Mouse (Mus musculus): ENCODE data around the gene Ovol3.
A peak's percentile ranks its signal among the peaks of the same experiment; 100 is the strongest.
"Not testable (repeated sequence)": the region's sequence is repeated elsewhere in the genome, so short reads cannot be mapped to it uniquely, and the experiment has no call there.

Gene Ovol3

GRCm38 (mm10) chr7:30224206-30224605 is 11.3 kb downstream of the Ovol3 start:
- no peak for DNase-seq (ENCODE audit: low spot score in 2 of 2)

GRCm38 (mm10) chr7:30222205-30222604 is 13.3 kb downstream of the Ovol3 start:
- DNase-seq (ENCODE audit: low spot score in 2 of 2) = no peak

DNA sequence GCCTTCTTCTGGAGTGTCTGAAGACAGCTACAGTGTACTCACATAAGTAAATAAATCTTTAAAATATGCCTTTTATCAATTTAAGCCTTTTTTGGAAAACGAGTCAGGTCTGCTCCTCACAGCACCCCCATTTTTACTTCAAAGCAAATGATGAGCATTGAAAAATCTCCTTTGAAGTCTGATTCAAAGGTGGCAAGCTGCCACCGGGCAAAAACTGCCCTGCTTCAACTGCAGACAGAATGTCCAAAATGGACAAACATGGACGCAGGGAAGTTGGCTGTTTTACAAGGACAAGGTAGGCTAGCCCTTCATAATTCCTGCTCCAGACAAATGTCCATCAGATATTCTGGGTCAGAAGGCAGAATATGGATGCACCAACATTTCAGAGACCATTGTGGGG is 14.1 kb downstream of the Ovol3 start:
- DNase-seq (ENCODE audit: low spot score in 2 of 2) = no peak

GRCm38 (mm10) chr7:30220008-30220356 is 15.5 kb downstream of the Ovol3 start:
- DNase-seq (ENCODE audit: low spot score in 2 of 2) = no peak

- no peak for DNase-seq (ENCODE audit: low spot score in 2 of 2)
Measured at GRCm38 (mm10) chr7:30219293-30220007, 16.1 kb downstream of the Ovol3 start.

GRCm38 (mm10) chr7:30217277-30217676 is 18.2 kb downstream of the Ovol3 start:
- no peak for DNase-seq (ENCODE audit: low spot score in 2 of 2)

DNA sequence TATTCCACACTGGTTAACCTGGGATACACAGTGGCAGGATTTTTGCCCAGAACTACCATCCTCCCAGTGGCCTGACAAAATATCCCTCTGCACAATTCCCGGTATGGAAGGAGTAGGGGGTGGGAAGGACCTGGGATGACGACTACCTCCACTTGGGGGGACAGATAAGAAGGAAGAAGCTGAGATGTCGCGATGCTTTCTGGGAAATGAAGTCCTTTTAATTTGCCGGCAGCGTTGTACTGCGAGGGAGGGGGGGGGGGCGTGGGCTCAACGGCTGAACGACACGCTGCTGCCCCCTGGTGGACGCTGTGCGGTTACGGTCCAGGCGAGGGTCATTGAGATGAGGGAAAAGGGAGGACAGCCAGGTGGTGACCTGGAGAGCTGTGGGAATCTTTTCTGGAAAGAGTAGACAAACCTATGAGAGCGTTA is 18.8 kb downstream of the Ovol3 start:
- peak in 1 of 2 experiments; percentile 59 for DNase-seq (ENCODE audit: low spot score in 2 of 2)

DNA sequence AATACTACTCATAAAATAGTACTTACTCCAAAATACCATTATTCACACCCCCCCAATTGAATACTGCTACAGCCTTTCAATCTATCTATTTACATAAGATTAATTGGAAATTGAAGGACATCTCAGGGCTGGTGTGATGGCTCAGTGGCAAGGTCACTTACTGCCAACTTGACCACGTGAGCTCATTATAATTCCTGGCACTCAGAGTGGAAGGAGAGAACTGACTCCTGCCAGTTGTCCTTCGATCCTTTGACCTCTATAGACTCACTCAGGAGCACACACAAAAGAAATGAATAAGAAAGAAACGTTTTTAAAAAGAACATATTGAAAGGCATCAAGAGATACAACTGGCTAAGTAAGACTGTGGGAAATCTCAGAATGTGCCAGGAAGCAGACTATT is 19.6 kb downstream of the Ovol3 start:
- no peak for DNase-seq (ENCODE audit: low spot score in 2 of 2)

GRCm38 (mm10) chr7:30213881-30214280 is 21.6 kb downstream of the Ovol3 start:
- DNase-seq (ENCODE audit: low spot score in 2 of 2) = no peak

- DNase-seq (ENCODE audit: low spot score in 2 of 2) = no peak
Measured at GRCm38 (mm10) chr7:30211025-30211424, 24.5 kb downstream of the Ovol3 start.

- DNase-seq (ENCODE audit: low spot score in 2 of 2) = not testable (repeated sequence)
Measured at GRCm38 (mm10) chr7:30206364-30206763, 29.2 kb downstream of the Ovol3 start.

DNA sequence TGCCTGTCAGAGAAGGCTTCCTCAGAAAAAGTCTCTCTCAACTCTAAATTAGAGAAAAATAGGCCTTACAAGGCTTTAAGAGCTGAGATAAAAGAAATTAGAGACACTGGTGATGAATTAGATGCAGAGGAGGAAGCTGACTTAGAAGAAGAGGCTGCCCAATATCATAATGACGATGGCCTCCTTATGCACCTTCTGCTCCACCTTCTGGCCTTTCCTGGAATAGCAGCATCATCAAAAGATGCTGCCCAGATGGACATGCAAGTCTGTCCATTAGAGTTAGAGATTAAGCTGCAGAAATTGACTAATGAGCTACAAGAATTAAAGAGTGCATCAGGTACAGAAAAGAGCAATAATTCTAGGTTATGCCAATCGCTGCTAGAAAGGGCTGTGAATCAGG is 30.1 kb downstream of the Ovol3 start:
- DNase-seq (ENCODE audit: low spot score in 2 of 2) = no peak

- no peak for DNase-seq (ENCODE audit: low spot score in 2 of 2)
Measured at GRCm38 (mm10) chr7:30204380-30204779, 31.1 kb downstream of the Ovol3 start.

GRCm38 (mm10) chr7:30202895-30203690 is 32.4 kb downstream of the Ovol3 start:
- DNase-seq (ENCODE audit: low spot score in 2 of 2) = no peak

- not testable (repeated sequence) for DNase-seq (ENCODE audit: low spot score in 2 of 2)
Measured at GRCm38 (mm10) chr7:30200661-30201060, 34.9 kb downstream of the Ovol3 start.

GRCm38 (mm10) chr7:30200200-30200599 is 35.3 kb downstream of the Ovol3 start:
- DNase-seq (ENCODE audit: low spot score in 2 of 2) = no peak

DNA sequence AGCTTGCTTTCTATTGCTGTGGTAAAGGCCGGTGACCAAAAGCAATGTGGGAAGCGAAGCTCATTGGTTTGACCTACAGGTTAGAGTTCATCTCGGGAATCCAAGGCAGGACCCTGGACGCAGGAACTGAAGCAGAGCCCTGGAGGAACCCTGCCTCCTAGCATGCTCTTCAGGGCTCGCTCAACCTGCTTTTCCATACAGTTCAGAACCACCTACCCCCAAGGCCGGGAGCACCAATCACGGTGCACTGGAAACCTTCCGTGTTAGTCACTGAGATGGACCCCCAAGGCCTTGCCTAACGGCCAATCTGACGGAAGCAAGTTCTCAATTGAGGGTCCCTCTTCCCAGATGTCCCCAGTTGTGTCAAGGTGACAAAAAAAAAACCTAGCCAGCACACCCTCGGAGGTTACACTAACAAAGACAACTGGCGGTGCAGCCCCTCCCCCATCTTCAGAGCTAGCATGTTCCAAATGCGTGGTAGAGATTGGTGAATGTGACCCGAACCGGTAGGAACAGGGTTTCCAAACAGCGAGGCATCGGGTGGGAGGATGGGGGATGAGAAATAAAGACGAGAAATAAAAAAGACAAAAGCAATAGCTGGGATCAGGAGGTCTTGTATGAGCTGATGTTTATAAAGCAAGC is 35.9 kb downstream of the Ovol3 start:
- no peak for DNase-seq (ENCODE audit: low spot score in 2 of 2)

DNA sequence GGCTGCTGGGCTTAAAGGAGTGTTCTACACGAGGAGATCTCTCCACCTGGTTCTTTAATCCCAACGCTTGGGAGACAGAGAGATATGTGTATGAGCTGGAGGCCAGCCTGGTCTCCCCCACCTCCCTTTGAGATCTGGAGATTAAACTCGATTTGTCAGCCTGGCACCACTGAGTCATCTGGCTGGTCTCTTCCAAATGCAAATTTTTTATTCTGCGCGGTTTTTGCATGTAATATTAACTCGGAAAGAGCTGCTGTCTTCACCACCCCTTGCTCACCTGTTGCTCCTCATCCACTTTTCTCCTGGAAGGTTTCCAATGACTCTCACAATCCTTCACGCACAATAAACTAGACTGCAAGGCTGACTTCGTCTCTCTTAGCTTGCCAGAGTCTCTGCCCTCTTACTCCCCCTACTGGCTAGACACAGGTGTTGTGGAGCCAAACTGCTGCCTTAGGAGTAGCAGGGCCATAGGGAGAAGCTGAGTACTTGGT is 37.0 kb downstream of the Ovol3 start, which contains the start of gene Capns1:
Gene Capns1 (minus strand): TSS at position 331 of the 491 bp plus-strand sequence.
- DNase-seq (ENCODE audit: low spot score in 2 of 2) = no peak

GRCm38 (mm10) chr7:30197592-30198129 is 37.9 kb downstream of the Ovol3 start:
- no peak for DNase-seq (ENCODE audit: low spot score in 2 of 2)

GRCm38 (mm10) chr7:30196171-30196570 is 39.4 kb downstream of the Ovol3 start:
- no peak for DNase-seq (ENCODE audit: low spot score in 2 of 2)

- DNase-seq (ENCODE audit: low spot score in 2 of 2) = no peak
Measured at GRCm38 (mm10) chr7:30195461-30195860, 40.1 kb downstream of the Ovol3 start.

GRCm38 (mm10) chr7:30194884-30195283 is 40.6 kb downstream of the Ovol3 start:
- DNase-seq (ENCODE audit: low spot score in 2 of 2) = peak; percentile 86 to 92

Measured in frontal cortex, postnatal 10 days (tissue).